Mouse (Mus musculus): Measurements from ENCODE around the gene Aldh1b1. TPM values are rescaled to one million over a fixed set of nuclear protein-coding genes. Genes with fewer than 3 reads are reported as not detected.

The Aldh1b1 gene
- total RNA-seq, 2 experiments from 2014 or later: 12.6 to 14.6 TPM

- no peak for DNase-seq
Measured at GRCm38 (mm10) chr4:45783671-45784070, 15.2 kb upstream of the Aldh1b1 start.

GRCm38 (mm10) chr4:45785959-45786358, 12.9 kb upstream of the Aldh1b1 start:
- no peak for DNase-seq

GRCm38 (mm10) chr4:45786674-45787073, 12.1 kb upstream of the Aldh1b1 start:
- DNase-seq: no peak

GRCm38 (mm10) chr4:45788446-45789081, 10.3 kb upstream of the Aldh1b1 start:
- no peak for DNase-seq

DNA sequence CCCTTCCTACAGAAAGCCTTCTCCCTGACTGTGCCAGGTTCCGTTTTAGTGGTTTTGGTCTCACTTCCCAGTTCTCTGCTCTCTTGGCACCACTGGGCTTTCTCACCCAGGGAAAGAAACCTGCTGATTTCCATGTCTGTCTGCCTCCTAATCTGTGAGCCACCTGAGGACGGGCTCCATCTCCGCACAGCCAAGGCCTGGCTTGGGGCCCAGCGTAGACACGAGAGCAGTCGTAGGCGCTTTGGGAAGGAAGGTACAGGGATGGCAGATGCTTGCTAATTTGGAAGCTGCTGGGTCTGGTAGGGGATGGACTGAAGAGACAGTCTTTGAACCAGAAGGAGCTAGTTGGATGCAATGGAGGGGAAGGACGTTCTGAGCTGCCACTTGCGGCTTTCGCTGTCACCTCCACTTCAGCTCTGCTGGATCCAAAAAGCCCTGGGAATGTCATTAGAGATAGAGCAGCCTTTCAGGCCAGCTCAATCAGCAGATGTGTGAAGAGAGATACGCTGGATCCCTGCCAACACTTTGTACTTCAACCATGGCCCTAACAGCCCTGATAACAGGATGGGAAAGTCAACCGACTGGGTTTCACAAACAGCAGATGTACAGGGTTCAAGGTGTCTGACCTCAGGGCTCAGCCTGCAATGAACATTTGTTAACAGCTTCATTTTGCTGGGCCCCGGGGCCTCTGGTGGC, 9.4 kb upstream of the Aldh1b1 start:
- DNase-seq: peak; percentile 22 to 43

DNA sequence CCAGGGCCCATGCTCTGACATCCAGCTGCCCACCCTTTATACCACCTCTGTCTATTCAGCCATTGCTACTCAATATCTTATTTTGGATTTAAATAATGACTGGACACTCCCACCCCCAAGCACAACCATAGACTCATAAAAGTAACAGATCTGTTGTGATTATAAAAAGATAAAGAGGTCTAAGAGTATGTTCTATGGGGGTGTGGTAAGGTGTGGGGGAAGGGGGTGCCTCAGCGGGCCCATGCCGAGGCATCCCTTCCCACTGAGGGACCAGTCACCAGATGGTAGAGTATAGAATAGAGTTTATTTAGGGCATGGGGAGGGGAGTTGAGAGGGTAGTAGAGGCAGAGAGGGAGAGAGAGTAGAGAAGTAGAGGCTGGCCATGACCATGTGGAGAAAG, 8.8 kb upstream of the Aldh1b1 start:
- no peak for DNase-seq

DNA sequence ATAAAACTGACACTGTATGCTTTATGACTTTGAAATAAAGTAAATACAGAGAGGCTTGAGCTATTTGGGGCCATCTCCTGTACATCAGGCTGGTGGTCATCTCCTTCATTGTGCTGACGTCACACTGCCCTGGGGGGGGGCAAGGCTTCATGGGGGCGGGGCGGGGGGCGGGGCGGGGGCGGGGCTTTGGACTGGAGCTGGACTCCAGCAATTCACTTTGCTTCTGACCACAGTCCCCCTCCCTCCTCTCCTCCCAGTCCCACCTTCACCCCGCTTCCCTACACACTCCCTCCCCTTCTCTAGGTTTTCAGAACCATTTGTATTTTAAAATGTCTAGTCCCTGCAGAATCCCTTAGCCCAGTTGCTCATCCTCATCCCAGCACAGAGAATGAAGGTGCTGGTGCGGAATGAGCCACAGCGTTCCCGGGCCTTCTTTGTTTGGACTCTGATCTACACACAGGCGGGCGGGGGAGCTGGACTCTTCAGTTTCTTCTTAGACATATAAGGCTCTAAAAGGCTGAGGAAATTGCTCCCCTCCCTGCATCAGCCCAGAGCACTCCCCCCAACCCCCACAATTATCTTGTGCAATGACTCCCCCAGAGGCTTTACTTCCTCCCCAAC, 3.5 kb upstream of the Aldh1b1 start:
- peak; percentile 5 to 12 for DNase-seq

DNA sequence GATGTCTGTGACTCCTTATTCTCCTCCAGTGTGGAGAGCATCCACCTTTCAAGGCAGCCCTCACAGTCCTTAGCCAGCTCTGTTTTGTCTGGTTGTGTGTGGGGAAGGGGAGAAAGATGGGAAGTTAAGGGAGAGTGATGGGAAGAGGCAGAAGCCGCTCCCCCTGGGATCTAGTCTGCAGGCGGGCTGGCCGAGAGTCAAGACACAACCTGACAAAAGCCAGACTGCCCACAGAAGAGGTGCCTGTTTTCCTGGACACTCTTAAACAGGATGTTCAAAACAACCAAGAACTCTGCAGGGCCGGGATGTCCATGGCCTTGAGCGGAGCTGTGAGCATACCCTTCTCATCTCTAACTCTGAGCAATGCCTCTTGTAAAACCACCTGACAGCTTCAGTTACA, 2.1 kb upstream of the Aldh1b1 start:
- DNase-seq: no peak

DNA sequence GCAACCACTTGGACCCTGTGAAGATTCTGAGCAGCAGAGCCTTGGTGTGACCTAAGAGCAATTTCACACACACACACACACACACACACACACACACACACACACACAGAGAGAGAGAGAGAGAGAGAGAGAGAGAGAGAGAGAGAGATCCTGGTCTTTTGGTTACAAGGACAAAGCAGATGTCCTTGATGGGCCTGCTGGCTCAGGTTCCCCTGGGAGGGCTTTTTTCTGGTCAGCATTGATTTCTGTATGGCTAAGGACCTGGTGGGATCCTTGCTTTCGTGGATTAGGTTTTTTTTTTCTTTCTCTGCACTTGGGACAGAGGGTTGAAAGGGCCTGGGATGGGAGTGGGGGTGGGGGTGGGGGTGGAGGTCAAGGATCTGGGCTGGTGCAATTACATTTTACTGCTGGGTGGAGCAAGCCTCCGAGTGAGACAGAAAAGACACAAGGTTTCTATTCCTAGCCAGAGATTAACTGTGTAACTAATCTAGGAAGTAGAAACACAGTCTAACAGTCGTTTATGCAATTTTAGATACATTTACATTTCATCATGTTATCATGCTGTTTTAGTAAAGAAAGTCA, 1.2 kb downstream of the Aldh1b1 start:
- no peak for DNase-seq

DNA sequence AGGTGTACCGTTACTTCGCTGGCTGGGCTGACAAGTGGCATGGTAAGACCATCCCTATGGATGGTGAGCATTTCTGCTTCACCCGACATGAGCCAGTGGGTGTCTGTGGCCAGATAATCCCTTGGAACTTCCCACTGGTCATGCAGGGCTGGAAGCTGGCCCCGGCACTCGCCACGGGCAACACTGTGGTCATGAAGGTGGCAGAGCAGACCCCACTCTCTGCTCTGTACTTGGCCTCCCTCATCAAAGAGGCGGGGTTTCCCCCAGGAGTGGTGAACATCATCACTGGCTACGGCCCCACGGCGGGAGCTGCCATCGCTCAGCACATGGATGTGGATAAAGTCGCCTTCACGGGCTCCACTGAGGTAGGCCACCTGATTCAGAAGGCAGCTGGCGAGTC, 4.1 kb downstream of the Aldh1b1 start:
- DNase-seq: no peak

DNA sequence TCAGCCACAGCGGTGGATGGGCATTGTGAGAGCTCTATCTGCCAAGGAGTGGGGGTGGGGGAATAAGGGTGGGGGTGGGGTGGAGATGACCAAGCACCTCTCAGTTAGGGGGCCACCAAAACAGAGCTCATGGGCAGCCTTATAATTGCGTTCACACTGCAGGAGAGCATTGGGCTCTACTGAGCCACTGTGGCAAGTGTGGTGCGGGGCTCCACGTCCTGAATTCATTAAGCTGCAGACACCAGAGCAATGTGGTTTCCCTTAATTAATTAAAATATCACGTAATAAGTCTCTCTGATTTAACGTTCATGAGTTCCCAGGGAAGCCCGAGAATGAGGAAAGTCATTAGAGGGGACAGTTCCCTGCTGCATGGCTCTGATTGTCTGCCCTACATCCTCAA, 9.2 kb downstream of the Aldh1b1 start:
- no peak for DNase-seq

DNA sequence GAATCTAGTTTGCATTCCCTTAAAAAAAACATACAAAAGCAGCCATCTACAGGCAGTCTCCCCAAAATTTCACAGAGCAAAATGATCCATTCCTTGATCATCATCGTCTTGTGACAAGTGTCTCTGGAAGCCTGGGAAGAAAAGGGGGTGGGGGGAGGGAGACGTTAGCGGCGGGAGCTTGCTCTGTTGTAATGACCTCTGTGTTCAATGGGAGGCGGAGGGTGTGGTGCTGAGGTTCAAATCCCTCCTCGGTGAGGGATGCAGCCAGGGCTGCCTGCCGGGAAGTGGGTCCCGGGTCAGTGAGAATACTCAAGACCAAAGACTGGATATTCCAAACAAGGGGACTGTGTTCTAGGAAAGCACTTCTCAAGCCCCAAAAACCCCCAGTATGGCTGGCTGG, 12.4 kb downstream of the Aldh1b1 start:
- DNase-seq: no peak

DNA sequence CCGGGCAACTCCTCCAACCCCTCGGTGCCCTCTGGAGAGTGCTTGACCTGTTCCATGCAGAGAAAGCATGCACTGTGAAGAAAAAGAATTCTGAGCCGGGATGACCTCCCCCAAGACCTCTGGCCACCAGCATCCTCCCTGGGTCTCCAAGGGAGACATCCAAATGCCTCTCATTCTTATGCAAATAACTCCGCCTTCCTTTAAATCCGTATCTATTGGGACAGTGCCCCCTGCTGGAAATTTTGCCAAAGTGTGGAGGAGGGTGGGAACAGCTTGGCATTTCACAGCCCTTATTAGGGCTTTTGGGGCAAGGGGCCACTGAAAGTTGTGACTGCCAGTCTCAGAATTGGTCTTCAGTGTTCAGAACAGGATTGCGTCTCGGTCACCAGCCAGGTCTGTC, 16.7 kb downstream of the Aldh1b1 start:
- DNase-seq: peak; percentile 15 to 57

DNA sequence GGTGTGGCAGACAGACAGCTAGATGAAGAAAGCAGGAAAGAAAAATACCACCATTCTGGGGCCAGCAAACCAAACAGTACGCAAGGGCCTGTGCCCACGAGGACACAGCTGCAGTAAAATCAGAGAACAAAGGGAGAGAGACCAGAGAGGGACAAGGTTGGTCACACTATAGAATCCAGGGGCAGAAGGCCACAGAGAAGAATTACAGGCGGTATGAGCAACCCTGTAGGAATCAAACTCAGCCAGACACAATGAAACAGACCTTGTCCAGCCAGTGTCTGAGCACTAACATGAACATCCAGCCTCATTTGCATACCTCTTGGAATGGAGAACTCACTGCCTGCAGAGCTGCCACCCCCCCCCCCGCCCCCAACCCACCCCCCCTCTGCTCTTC, 20.0 kb downstream of the Aldh1b1 start:
- no peak for DNase-seq

DNA sequence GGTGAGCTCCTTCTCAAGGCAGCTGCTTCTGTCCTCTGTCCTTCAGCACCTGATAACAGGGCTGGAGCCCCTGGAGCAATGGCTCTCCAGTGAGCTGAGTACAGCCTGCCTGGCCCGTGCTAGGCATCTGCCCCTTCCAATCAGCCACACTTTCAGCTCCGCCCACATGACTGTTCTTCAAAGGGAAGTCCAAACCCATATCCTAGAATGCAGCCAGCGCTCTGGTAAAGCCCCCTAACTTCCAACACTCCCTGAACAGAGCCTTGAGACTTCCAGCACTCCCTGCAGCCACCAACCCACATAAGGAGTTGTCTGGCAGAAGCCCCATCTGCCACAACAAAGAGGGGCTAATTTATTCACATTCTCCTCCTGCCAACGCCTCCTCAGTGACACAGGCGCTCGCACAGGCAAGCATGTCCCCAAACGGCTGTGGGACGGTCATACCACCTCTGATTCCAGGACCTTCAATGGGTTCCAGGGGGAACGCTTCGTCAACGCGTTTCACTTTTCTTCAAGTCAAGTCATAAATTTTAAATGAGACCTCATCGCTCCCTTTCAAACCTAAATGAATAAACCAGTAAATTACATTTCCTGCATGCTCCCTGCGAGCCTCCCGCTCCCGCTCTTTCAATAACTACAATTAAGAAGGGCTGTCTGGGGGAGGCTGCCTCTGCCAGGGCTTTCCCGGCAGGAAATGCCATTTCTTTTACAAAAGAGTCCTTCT, 20.5 kb downstream of the Aldh1b1 start:
- DNase-seq: peak; percentile 47 to 51

DNA sequence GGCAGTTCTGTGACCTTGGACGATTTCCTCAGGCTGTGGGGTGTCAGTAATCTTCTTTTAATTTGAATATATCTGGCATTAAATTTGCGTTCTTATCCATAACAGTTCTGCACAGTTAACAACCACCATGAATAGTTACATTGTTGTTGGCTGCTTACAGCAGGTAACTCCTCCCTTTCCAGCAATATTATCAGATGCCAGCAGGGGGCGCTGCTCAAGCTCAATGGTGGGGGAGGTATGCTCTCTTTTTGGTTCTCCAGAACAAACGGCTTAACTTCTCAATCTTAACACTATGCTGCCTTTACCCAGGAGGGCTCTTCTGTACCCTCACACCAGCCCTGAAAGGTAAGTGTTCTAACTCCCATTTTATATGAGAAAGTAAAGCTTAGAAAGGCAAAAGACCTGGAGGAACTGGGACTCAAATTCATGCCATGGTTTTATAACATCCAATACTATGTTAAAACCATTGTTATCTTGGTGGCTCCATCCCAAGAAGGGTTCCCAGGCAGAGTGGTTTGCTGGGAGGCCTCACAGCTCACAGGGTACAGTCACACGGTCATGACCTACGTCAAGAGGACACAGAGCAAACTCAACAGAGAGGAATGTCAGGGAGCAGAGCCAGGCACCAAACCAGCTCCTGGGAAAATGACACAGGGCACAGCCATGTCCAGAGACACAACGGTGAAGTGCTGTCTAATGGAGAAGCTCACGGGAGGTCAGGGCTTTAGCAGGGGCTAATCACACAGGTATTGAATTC, 21.4 kb downstream of the Aldh1b1 start:
- peak; percentile 57 to 68 for DNase-seq

GRCm38 (mm10) chr4:45821995-45822394, 23.2 kb downstream of the Aldh1b1 start:
- no peak for DNase-seq

GRCm38 (mm10) chr4:45822781-45823575, 24.2 kb downstream of the Aldh1b1 start:
- no peak for DNase-seq

GRCm38 (mm10) chr4:45824049-45824760, 25.4 kb downstream of the Aldh1b1 start:
- DNase-seq: no peak
